Mouse (Mus musculus): ENCODE measurements around the gene Kcnj12.

Gene Kcnj12

DNA sequence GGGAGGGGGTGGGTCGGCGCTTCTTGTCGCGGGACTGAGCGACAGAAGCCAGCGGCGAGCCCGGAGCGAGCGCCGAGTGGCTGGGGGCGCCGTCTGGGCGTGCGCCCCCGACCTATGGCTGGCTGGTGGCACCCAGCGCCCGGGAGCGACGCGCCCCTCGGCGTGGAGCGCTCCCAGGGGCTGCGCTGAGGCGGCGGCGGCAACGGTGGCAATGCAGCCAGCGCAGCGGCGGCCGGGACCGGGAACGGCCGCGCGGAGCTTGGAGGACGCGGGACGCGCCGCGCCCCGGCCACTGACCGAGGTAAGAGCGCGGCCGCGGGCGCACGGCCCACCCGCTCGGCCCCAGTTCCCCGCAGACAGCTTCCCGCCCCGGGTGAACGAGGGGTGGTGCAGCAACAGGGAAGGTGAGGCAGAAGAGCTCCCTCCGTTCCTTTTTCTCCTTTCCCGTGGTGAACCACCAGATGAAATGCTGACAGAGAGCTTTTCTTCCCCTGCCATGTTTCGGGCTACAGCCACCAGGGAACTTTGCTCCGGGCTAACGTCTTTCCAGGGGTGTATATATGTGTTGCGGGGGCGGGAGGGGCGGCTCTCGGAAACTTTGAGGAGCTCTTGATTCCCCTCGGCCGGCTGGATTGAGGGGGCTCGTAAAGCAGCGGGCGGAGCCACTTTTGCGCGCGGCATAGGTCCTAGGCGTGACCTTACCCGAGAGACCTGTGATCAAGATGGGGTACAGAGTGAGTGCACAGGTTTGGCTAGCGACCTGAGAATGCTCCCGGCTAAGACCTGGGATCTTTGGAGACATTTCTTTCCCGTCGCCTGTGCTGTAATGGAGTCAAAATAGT, at the start of gene Kcnj12:
TSS of gene Kcnj12 (plus strand) at position 15 of the 842 bp plus-strand sequence.
- peak; percentile 58 for DNase-seq (ENCODE audit: extremely low spot score, low spot score)

- no peak for DNase-seq (ENCODE audit: extremely low spot score, low spot score)
Measured at GRCm38 (mm10) chr11:60975097-60975496, 47.3 kb upstream of the Kcnj12 start.

DNA sequence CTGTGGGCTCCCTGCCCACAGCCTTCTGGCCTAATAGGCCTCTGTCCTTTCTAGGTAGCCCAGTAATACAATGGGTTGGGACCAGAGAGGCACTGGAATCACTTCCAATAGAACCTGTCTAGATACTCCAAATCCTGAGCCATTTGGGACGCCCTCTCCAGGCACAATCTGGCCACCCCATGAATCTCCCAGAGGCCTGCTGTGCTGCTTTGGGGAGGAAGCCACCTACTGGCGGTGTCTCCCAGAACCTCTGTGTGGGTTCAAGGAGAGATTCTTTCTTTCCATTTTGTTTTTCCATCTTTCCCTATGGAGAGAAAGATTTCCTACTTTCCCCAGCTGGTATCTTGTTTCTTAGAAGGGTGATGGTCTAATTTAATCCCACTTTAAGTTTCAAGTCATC, 46.1 kb upstream of the Kcnj12 start:
- no peak for DNase-seq (ENCODE audit: extremely low spot score, low spot score)

DNA sequence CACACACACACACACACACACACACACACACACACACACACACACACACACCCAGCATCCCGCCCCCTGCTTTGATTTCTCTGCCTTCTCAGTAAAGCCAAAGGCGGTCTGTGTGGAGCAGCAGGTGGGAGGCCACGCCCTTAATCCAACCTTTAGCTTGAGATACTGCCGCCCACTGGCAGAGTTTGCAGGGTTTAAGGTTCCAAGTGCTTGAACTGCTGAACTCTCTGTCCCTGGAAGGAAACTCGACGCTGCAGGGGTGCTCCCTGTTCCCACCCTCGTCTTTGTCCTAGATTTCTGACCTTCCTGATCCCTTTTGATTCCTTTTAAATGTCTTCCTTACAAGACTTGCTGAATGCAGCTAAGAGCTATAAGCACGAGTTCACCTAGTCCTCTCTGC, 45.6 kb upstream of the Kcnj12 start:
- no peak for DNase-seq (ENCODE audit: extremely low spot score, low spot score)

- DNase-seq (ENCODE audit: extremely low spot score, low spot score): no peak
Measured at GRCm38 (mm10) chr11:60977153-60977552, 45.2 kb upstream of the Kcnj12 start.

DNA sequence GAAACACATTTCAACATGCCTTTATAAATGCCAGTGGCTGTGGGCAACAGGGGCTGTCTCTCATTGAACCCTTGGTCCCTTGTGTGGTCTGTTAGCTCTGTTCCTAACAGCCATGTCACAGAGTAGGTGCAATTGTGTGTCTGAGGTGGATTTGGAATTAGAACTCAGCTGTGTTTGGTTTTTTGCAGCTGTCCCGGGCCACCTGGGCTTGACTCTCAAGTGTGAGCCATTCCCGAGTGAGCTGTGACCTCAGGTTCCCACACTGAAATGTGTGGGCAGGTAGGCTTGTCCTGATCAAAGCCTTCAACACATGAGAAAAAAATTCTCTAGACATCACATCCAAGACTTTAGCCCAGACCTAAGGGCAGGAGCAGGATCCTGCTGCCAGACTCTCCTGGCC, 43.7 kb upstream of the Kcnj12 start:
- no peak for DNase-seq (ENCODE audit: extremely low spot score, low spot score)

DNA sequence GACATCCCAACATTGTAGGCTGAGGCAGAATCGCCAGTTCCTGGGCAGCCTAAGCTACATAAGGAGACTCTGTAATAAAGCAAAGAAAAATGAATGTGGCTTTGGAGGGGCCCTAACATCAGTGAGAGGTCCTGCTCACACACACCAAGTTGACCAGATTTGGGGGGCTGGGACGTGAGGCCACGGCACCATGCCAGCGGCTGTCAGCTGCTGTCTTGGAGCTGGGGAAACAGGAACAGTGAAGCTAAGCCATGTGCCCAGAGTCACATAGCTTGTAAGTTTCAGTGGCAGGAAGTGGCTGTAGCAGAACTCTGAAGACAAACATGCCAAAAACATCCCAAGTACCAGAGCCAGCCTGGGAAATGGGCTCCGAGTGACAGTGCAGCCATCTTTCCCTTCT, 42.6 kb upstream of the Kcnj12 start:
- DNase-seq (ENCODE audit: extremely low spot score, low spot score): no peak

DNA sequence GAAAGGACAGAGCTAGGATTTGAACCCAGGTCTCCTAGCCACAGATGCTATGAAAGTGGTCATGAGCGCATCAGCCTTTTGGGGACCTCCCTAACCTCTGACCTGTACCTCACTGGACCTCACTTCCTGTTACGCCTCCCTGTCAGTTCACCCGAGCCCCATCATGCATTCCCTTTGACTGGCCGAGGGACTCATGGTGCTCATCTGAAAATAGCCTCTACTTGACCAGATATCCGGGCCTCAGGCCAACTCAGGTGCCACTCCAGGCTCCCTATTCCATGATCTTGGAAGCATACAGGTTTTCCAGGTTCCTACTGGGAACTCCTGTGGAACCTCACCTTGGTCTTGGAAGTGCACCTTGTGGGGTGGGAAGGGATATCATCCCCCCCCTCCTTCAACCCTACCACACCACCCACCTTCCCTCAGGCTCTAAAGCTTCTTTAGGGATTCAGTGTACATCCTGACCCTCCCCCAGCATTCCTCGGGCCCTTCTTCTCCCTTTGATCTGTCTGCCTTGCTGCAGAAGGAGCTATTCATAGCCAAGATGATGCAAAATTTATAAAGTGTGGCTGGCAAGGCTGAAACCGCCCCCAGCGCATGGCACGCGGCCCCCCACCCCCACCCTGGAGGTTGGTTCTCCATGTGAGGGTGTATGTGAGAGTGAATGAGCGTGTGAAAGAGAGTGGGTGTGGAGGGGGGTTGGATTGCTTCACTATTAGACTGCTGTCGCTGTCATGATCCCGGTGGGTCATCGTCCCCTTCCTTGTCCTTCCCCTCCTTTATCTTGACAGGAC, 40.5 kb upstream of the Kcnj12 start:
- no peak for DNase-seq (ENCODE audit: extremely low spot score, low spot score)

DNA sequence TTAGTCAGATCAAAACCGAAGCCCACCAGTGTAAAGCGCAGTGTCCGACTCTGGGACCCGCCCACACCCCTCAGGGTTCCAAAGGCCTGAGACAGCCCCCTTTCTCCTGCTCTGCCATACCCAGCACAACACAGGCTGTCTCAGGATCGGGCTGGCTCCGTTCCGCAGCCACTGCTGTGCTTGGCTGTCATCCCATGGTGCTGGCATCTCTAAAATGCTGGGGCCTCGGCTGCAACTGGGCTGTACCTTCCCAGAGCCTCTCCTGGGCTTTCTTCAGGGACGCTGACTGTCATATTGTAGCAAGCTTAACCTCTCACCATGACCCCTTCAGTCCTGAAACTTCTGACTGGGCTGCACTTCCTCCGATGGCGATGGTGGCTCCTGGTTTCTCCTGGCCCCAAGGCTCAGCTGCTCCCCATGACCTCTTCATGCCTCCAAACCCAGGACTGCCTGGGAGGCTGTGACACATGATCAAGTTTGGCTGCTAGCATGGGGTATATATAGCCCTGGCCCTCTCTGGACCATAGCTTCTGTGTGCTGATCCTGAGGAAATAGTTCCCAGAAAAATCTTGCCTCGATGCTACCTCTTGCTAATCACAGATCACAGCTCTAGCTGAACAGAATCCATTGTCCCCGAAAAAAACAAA, 37.3 kb upstream of the Kcnj12 start:
- DNase-seq (ENCODE audit: extremely low spot score, low spot score): no peak

- no peak for DNase-seq (ENCODE audit: extremely low spot score, low spot score)
Measured at GRCm38 (mm10) chr11:60990428-60990827, 31.9 kb upstream of the Kcnj12 start.

GRCm38 (mm10) chr11:61002736-61003135, 19.6 kb upstream of the Kcnj12 start:
- no peak for DNase-seq (ENCODE audit: extremely low spot score, low spot score)

GRCm38 (mm10) chr11:61004046-61004445, 18.3 kb upstream of the Kcnj12 start:
- no peak for DNase-seq (ENCODE audit: extremely low spot score, low spot score)

GRCm38 (mm10) chr11:61004781-61005180, 17.6 kb upstream of the Kcnj12 start:
- no peak for DNase-seq (ENCODE audit: extremely low spot score, low spot score)

DNA sequence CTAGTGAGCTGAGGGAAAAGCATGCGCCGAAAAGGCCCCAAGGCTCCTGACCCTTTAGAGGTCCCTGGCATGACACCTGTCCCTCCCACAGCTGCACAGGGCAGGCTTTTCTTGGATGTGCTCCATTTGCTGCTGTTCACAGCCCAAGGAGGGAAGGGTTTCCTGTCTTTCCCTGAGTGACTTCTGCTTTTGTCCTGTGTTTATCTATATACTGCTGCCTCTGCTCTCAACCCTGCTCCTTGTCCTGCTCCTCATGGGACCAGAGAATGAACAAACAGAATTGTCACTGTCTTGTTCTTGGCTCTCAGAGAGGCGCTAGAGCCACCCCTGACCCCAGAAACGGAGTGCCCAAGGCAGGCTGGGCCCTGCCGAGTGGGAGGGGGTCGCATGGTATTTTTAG, 17.0 kb upstream of the Kcnj12 start:
- DNase-seq (ENCODE audit: extremely low spot score, low spot score): no peak

DNA sequence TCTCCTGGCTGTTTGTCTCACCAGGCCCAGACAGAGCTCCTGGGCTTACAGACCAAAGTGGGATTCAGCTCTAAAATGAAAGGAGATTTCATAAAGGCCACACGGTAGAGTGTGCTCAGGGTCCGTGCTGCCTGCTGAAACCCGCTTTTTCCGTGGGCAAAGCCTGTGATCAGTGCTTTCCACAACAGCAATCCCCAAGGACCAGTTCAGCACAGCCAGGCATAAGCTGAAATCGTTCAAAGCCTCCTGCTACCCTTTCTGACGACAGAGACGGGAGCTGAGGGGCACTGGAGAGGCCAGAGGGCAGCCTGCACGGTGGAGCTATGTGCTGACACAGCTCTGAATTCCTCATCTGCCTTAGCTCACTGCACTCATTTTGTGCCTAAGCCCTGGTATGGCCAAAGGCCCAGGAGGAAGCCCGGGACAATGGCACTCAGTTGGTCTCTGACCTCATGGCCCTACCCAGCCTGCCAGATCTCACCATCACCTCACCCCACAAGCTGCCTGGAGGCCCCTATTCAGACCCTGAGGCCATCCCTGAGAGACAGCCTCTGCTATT, 10.5 kb upstream of the Kcnj12 start:
- no peak for DNase-seq (ENCODE audit: extremely low spot score, low spot score)

- DNase-seq (ENCODE audit: extremely low spot score, low spot score): no peak
Measured at GRCm38 (mm10) chr11:61016866-61017398, 5.4 kb upstream of the Kcnj12 start.

GRCm38 (mm10) chr11:61021129-61021528, 1.2 kb upstream of the Kcnj12 start:
- no peak for DNase-seq (ENCODE audit: extremely low spot score, low spot score)

DNA sequence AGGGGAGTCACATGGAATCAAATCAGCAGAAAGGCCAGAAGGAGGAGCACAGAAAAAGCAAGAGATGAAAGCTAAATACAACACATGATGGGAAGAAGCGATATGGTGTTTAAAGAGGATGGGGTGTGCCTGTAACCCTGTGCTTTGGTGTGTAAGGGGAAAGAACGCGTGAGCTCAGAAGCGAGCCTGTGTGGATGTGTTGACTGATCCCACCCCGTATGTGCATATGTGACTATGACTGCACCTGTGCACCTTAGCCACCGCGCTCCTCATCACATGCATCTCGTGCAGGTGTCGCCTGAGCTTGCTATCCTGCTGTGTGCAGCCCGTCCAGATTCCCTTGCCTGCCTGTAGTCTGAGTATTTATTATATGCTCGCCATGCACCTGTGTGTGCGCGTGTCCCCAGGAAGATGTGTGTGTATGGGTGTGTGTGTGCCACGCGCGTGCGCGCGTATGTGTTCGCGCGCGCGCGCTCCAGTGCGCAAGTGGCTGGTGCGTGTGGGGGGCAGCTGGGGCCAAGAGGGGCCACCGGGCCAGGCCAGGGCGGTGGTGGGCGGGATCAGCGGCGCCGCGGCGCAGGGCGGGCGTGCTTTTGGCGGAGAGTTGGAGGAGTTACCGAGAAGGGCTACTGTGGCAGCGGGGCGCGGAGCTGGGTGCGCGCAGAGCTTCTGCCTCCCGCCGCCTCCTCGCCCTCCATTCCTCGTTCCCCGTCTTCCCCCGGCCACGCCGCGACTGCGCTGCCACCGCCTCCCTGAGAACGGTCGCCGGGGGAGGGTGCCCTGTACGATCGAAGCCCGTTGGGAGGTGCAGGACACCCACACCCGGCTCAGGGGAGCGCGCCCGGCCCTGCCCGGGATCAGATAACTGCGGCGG, 451 bp upstream of the Kcnj12 start:
- DNase-seq (ENCODE audit: extremely low spot score, low spot score): no peak

DNA sequence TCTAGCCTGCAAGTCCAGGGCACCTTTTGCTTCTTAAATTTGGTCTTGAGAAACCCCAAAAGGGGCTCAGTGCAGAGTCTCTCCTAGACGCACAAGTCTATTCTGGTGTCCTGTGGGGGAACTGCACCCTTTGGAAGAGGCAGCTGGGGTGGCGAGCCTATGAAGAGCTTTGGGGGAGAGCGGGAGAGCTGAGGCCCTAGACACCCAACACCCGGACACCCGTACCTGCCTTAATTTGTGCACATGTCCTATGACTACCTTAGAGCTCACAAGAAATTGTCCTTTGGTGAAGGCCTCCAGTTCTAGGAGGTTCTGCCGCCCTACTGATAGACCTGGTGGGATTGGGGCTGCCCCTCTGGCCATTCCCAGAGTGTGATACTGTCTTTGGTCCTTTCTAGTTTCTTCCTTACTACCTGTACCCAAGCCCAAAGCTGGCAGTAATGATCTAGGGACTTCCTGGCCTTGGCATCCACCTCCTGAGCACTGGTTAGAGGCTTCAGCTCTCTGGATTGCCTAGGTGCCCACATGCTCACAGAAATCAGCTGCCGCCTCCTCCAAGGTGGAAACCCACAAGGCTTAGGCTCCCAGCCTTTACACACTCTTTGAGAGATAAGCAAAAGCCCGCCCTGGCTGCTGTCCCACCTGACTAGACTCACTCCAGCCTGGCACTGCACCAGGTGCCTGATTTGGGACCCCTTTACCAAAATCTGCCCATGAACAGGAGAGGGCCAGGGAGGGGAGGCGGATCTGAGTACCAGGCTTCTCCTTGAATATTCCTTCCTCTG, 1.2 kb downstream of the Kcnj12 start:
- no peak for DNase-seq (ENCODE audit: extremely low spot score, low spot score)

- DNase-seq (ENCODE audit: extremely low spot score, low spot score): no peak
Measured at GRCm38 (mm10) chr11:61024388-61024787, 2.0 kb downstream of the Kcnj12 start.

Data from neural tube, embryonic 10.5 days (tissue).